Mouse (Mus musculus): Measurements from ENCODE around the gene Vmn2r120. TPM values are rescaled to one million over a fixed set of nuclear protein-coding genes. Genes with fewer than 3 reads are reported as not detected.
"Not testable (repeated sequence)": the region's sequence is repeated elsewhere in the genome, so short reads cannot be mapped to it uniquely, and the experiment has no call there.

The Vmn2r120 gene
- under 1 TPM in 1 of 2 experiments, not detected in 1; 0.04 TPM for total RNA-seq (2021)
- long read RNA-seq, experiment 1, partial matches to known transcripts, result 0 of 1 reads
- long read RNA-seq, experiment 1, other reads (novel, unspliced or antisense), result 1 of 1 reads
- long read RNA-seq, experiment 2, result 0 reads

DNA sequence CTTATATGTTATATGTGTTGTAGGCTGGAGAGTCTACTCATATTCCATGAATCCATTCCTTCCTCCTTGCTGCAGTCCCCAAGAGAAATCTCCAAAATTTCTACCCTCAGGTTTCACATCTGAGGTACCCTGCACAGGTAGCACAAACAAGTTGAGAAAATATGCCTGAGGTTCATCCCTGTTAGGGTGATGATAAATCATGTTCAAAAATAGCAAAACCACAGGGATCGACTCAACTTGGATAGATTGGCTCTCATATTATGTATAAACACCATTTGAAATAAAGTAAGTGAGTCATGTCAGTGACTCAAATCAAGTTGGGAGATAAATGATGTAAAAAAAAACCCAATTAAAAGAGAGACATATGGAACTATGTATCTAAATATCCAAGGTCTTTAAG is at the start of gene Vmn2r120:
Gene Vmn2r120 (minus strand): TSS at position 101 of the 400 bp plus-strand sequence.
- DNase-seq (ENCODE audit: low spot score in 2 of 2), result no peak
- intact Hi-C loops (cut with DNase I), result no loop called here

GRCm38 (mm10) chr17:57587273-57587672 is 42.0 kb upstream of the Vmn2r120 start:
- intact Hi-C loops (cut with DNase I); DNase-seq (ENCODE audit: low spot score in 2 of 2): not testable (repeated sequence)

DNA sequence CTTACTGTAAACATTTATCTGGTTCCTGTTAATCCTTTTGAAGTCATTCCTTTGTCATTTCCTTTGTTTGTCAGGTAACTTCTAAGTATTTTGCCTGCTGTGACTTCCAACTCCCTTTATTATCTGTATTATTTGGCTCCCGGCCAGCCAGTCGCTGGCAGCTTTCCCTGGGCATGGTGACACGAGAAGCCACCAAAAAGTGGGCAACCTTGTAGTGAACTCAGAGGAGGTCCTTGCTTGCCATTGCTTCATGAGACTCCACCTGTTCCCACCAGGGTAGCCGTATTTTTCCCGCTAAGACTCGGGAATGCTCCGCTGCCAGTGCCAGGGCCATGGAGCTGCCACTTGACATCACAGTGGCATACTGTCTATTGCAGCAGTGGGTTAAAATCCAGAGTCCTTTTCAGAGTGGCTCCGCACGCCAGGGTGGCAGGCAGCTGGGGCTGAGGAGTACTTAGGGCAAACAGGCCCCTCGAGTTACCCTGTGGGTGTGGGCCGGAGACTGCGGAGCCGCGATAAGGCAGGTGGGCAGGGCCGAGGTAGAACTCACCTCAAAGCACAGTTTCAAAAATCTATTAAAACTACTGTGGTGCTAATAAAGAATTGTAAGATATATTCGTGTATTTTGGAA is 28.9 kb upstream of the Vmn2r120 start:
- intact Hi-C loops (cut with DNase I), result no loop called here
- DNase-seq (ENCODE audit: low spot score in 2 of 2), result no peak

Other genes with a start within 250 kb of the Vmn2r120 start
- gene Adgre1, start 186.8 kb downstream of the Vmn2r120 start, total RNA-seq (2021), result 1 to 10 TPM; 5.3 to 7.0 TPM
- gene Gm21834, start 196.7 kb upstream of the Vmn2r120 start, total RNA-seq (2021), result not detected
- gene Cntnap5c, start 224.1 kb upstream of the Vmn2r120 start, total RNA-seq (2021), result 1 to 10 TPM; 6.5 to 7.9 TPM